Mouse (Mus musculus) forebrain, embryonic 12.5 days (tissue): Measurements from ENCODE around the gene Nol4l. TPM values are rescaled to one million over a fixed set of nuclear protein-coding genes. Genes with fewer than 3 reads are reported as not detected.

Experiments used
- ATAC-seq: fragments of 200-750 bp; cut with Nextera tagmentation; 2 replicates; pipeline ENCODE4 v1.8.0; 2017; ENCODE audit warnings: moderate TSS enrichment; ENCODE audit not compliant: low FRiP score
- H3K27ac ChIP-seq: fragments of 300-500 bp; sonication (generic); 2 replicates; pipeline ENCODE4 v1.5.1; 2016; ENCODE audit warnings: mild to moderate bottlenecking
- H3K27me3 ChIP-seq: fragments of 300-500 bp; sonication (generic); 2 replicates; pipeline ENCODE4 v1.6.1; 2016; ENCODE audit warnings: mild to moderate bottlenecking
- H3K36me3 ChIP-seq: fragments of 300-500 bp; sonication (generic); replicated peaks from 2 replicates; pipeline ENCODE4 v1.6.1; 2016; ENCODE audit warnings: mild to moderate bottlenecking
- H3K4me1 ChIP-seq: fragments of 300-500 bp; sonication (generic); 2 replicates; pipeline ENCODE4 v1.6.1; 2016
- H3K4me2 ChIP-seq: fragments of 300-500 bp; sonication (generic); 2 replicates; pipeline ENCODE4 v1.6.1; 2016; ENCODE audit warnings: mild to moderate bottlenecking, moderate library complexity
- H3K4me3 ChIP-seq: fragments of 300-500 bp; sonication (generic); replicated peaks from 2 replicates; pipeline ENCODE4 v1.5.1; 2016; ENCODE audit warnings: mild to moderate bottlenecking
- H3K9ac ChIP-seq: fragments of 300-500 bp; sonication (generic); 2 replicates; pipeline ENCODE4 v1.6.1; 2016; ENCODE audit warnings: mild to moderate bottlenecking
- H3K9me3 ChIP-seq: fragments of 300-500 bp; sonication (generic); 2 replicates; pipeline ENCODE4 v1.6.1; 2016
- WGBS: fragments of 180-500 bp; shearing (Covaris S2); methylation state at CpG from one replicate; pipeline ENCODE4 v1.1.7; 2016; 5-methylcytosine and 5-hydroxymethylcytosine counted together
- polyA plus RNA-seq: library from polyadenylated mRNA; unstranded; fragments of >200 nt; fragmentation: Nextera tagmentation; extraction: Ambion mirVana; gene quantifications from 2 replicates; pipeline ENCODE4 v1.2.1, GENCODE M21; 2016

Gene Nol4l
- polyA plus RNA-seq, 1 experiment from 2014 or later: 31.4 TPM

DNA sequence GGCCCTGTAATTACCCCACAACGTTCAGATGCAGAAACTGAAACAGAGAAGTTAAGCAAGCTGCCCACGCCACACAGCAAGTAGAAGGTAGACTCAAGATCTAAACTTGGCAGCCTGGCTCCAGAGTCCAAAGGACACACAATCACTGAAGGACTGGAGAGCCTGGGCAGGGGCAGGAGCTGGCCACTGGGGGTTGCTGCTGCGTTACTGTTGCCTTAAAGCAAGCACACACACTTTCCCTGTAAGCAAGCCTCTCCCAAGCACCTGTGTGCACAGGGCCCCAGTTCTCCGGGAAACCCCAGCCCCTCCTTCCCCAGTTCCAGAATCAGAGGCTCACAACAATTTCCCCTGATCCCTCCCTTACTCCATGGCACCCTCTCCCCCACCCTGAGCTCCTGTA lies 12.8 kb downstream of the Nol4l start:
- Histone ChIP-seq H3K9ac (no peak overlapping the region), H3K36me3 (no peaks in the 10 kb centered on the region), H3K4me3 (no peak overlapping the region), H3K27ac (no peak overlapping the region), H3K4me1 (peaks cover 42% of the 10 kb centered on the region), H3K9me3 (no peaks in the 10 kb centered on the region), H3K4me2 (no peak overlapping the region), H3K27me3 (peaks cover 15% of the 10 kb centered on the region; the same call in 1 of the 2 replicates)
- 54% methylated on average over 4 of the region's 4 CpGs for WGBS
- ATAC-seq: no peak

DNA sequence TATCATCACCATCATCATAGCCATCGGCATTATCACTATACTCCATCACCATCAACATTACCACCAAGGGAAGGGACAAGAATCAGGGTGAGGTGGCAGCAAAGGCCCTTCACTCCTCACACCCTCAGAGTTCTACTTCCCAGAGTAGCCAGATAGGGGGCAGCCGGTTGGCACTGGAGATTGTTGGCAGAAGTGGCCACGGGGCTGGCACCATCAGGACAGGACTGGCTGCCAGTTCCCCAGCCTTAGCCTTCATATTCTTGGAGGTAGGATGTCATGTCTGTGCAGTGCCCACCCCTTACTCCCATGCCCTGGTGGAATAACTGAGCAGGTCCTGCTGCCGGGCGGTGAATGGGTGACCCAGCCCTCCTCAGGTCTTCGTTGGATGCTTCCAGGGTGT lies 14.2 kb downstream of the Nol4l start:
- Histone ChIP-seq H3K4me3 (no peak overlapping the region), H3K4me1 (peaks cover 49% of the 10 kb centered on the region), H3K4me2 (no peak overlapping the region), H3K9ac (0 out of 2 replicates have a peak overlapping the region, but pooled peaks have one; percentile 7), H3K9me3 (no peaks in the 10 kb centered on the region), H3K27me3 (peaks cover 11% of the 10 kb centered on the region; the same call in 1 of the 2 replicates), H3K27ac (no peak overlapping the region), H3K36me3 (no peaks in the 10 kb centered on the region)
- WGBS: 89% methylated on average over 6 of the region's 6 CpGs
- ATAC-seq: no peak

DNA sequence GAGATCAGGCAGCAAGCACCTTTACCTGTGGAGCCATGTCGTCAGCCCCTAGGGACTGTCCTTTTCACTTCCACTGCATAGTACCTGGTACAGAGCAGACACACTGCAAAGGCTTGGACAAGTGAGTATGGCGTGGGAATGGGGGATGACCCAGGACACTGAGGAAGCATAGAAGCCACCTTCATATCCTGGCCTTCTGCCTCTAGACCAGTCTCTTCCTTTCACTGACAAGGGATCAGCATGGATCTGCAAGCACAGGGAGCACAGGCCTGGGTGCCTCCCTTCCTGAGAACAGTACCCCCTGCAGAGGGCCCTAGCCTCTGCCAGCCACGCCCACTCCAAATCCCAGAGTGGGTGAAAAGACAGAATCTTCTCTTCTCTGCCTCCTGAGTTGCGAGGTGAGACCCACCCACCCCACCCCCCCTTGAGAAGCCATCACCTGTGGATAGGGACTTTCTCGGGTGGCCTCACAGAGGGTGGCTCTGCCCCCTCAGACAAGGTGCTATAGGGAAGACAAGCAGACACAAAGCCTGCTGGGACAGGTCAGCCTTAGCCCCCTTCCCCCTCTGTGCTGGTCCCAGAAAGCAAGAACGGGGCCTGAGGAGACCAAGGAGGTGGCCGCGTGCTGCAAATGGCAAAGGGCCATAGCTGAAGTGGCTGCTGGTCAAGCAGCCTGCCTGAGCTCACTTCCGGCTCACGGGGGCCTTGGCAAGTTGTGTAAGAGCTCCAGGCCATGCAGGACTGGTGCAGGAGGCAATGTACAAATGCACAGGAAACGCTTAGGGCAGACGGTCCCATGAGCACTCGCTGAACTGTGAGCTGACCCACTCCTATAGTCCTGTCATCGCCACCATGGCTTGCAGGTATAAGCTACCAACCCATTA lies 15.0 kb downstream of the Nol4l start:
- H3K27me3 ChIP-seq: peaks cover 11% of the 10 kb centered on the region; the same call in 1 of the 2 replicates
- peaks cover 54% of the 10 kb centered on the region for H3K4me1 ChIP-seq
- no peaks in the 10 kb centered on the region for H3K36me3 ChIP-seq
- no peak overlapping the region for H3K9ac ChIP-seq
- no peak overlapping the region for H3K4me2 ChIP-seq
- no peak overlapping the region for H3K27ac ChIP-seq
- H3K9me3 ChIP-seq: no peaks in the 10 kb centered on the region
- 86% methylated on average over 14 of the region's 14 CpGs for WGBS
- ATAC-seq: no peak
- no peak overlapping the region for H3K4me3 ChIP-seq

DNA sequence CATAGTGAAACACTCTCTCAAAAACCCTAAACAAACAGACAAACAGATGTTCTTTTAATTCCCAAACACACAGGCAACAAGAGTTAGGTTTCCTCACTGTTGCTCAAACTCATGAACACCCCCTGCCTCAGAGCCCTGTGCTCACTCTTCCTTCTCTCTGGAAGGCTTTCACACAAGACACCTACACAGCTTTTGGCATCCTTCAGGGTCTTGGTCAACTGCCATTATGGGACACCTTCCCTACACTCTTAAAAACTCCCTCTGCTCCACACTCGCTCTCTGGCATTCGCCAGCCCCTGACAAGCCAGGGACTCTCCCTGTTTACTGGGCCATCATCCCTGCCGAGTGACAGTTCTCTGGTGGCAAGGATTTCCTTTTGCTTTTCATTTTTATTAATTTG lies 15.8 kb downstream of the Nol4l start:
- peaks cover 61% of the 10 kb centered on the region for H3K4me1 ChIP-seq
- H3K36me3 ChIP-seq: no peaks in the 10 kb centered on the region
- no peak for ATAC-seq
- WGBS: 85% methylated on average over 3 of the region's 3 CpGs
- H3K9me3 ChIP-seq: no peaks in the 10 kb centered on the region
- H3K4me2 ChIP-seq: no peak overlapping the region
- H3K9ac ChIP-seq: no peak overlapping the region
- H3K27ac ChIP-seq: no peak overlapping the region
- H3K27me3 ChIP-seq: peaks cover 11% of the 10 kb centered on the region; the same call in 1 of the 2 replicates
- no peak overlapping the region for H3K4me3 ChIP-seq

DNA sequence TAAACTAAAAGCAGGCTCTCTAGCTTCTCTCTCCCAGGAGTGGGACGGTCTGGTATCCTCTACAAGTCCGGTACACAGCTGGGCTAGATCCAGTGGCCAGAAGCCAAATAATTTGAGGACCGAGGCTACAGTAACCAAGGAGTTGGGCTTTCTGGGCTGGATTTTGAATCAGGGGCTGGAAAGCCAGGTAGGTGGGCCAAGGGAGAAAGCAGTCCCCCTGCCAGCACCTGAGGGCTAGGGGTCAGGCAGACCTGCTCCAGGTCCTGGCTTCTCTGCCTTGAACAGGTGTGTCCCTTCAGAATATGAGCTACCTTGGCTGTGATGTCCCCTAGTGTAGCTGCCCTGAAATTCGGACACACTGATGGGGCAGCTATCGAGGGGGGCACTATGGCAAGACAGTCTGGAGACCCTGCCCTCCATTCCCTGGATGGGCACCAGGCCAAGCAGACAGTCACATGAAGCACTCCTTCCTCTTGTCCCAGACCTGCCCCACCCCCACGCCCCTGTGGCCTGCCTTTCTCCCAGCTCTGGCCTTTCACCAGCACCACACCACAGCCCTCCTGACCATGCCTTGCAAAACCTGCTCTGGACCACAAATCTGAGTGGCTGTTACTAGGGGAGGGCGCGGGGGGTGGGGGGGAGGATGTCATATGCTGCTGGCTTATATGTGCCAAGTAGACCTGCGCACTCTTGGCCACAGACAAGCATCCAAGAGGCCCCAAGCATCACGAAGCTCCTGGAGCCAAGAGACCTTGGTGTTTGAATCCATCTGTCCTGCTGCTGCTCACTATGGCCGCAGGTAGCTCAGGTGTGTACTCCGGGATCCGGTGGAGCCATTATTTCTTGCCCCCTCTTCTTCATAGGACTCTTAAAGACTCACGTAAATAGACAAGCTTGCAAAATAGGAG lies 17.1 kb downstream of the Nol4l start:
- Histone ChIP-seq H3K4me2 (no peak overlapping the region), H3K4me3 (no peak overlapping the region), H3K9me3 (no peaks in the 10 kb centered on the region), H3K9ac (no peak overlapping the region), H3K27me3 (peaks cover 11% of the 10 kb centered on the region; the same call in 1 of the 2 replicates), H3K27ac (no peak overlapping the region), H3K36me3 (no peaks in the 10 kb centered on the region), H3K4me1 (peaks cover 69% of the 10 kb centered on the region)
- 80% methylated on average over 14 of the region's 14 CpGs for WGBS
- no peak for ATAC-seq

DNA sequence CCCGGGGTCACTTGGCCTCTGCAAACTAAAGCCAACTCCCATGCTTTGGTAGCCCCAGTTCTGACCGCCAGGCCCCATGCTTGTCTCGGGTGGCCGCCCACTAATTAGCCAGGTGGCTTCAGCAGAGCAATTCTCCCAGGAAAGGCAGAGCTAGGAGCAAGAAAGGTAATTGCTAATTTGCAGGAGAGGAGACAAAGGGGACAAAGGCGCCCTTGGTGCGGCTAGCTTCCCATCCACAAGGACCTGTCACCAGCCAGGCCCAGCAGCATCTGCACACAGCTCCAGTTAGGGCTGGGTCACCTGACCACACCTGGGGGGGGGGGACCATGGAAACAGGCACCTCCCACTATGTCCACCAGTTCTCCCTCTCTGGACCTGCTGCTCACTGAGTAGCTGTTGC lies 18.2 kb downstream of the Nol4l start:
- Histone ChIP-seq H3K4me3 (no peak overlapping the region), H3K4me2 (no peak overlapping the region), H3K27me3 (peaks cover 11% of the 10 kb centered on the region; the same call in 1 of the 2 replicates), H3K9ac (no peak overlapping the region; the same call in 1 of the 2 replicates), H3K36me3 (no peaks in the 10 kb centered on the region), H3K27ac (0 out of 2 replicates have a peak overlapping the region, but pooled peaks have one; percentile 5), H3K9me3 (no peaks in the 10 kb centered on the region), H3K4me1 (peaks cover 64% of the 10 kb centered on the region)
- ATAC-seq: 0 out of 2 replicates have a peak, but pooled peaks have one; percentile 16
- WGBS: 18% methylated on average over 6 of the region's 6 CpGs

DNA sequence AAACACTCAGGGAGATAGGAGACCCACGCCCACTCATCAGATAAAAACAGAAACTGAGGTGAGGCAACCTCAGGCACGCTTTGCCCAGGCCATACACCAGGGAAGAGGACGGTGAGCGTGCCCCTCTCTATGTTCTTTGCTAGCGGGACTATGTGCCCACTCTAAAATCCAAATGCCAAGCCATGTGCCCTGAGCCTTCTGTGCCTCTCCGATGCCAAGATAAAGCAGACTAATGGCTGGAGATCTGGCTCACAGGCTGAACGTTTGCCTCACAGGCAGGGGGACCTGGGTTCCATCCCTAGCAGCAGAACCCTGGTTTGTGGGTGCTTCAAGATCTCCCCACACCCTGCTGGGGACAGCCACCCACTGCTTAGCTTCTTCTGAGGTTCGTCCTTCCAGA lies 19.6 kb downstream of the Nol4l start:
- peak overlapping the region; percentile 84 for H3K27ac ChIP-seq

DNA sequence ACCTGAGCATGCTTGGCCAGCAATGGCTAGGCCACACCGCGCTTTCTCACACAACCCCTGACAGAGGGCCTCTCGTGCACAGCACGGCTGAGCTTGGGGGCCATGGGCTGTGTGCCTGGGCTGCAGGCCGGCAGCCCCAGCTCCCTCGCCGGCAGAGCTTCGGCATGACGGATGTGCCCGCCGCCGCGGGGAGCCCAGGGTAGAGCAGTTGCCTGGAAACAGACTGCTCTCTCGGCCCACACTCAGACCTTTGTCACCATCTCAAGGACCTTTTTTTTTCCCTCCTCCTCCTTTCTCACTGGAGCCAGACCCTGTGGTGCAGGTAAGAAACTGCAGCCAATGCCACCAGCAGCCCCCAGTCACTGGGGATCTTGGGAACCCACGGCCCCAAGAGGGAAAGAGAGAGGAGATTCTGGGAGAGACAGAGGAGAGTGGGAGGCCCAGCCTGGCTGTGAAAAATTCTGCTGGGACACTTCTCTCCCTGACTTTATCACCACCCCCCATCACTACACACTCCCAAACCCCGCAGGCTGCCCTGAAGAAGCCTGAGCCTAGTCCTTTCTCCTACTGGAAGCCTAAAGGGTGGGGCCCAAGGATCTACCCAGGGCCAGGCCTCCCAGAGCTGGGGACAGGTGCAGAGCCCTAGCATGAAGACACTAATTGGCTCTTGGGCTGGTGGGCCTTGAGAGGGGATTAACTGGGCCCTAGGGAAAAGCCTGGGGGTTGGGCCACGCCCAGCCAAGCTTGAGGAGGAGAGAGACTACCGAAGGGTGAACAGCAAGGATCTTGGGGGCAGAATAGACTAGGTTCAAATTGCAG lies 20.4 kb downstream of the Nol4l start:
- Histone ChIP-seq H3K36me3 (no peaks in the 10 kb centered on the region), H3K27me3 (peaks cover 11% of the 10 kb centered on the region; the same call in 1 of the 2 replicates), H3K4me1 (peaks cover 51% of the 10 kb centered on the region), H3K9me3 (no peaks in the 10 kb centered on the region), H3K4me2 (peak overlapping the region; percentile 34), H3K4me3 (no peak overlapping the region), H3K9ac (peak overlapping the region; percentile 26; the same call in 1 of the 2 replicates), H3K27ac (peak overlapping the region; percentile 84)
- 9% methylated on average over 18 of the region's 18 CpGs for WGBS
- ATAC-seq: peak; percentile 73

More for the DNA sequence above, 19.6 kb downstream of the Nol4l start:
- peaks cover 55% of the 10 kb centered on the region for H3K4me1 ChIP-seq
- no peak overlapping the region for H3K4me3 ChIP-seq
- no peaks in the 10 kb centered on the region for H3K9me3 ChIP-seq
- no peak overlapping the region for H3K4me2 ChIP-seq
- H3K9ac ChIP-seq: no peak overlapping the region
- H3K27me3 ChIP-seq: peaks cover 11% of the 10 kb centered on the region; the same call in 1 of the 2 replicates
- no peaks in the 10 kb centered on the region for H3K36me3 ChIP-seq
- 77% methylated on average over 8 of the region's 8 CpGs for WGBS
- ATAC-seq: no peak

DNA sequence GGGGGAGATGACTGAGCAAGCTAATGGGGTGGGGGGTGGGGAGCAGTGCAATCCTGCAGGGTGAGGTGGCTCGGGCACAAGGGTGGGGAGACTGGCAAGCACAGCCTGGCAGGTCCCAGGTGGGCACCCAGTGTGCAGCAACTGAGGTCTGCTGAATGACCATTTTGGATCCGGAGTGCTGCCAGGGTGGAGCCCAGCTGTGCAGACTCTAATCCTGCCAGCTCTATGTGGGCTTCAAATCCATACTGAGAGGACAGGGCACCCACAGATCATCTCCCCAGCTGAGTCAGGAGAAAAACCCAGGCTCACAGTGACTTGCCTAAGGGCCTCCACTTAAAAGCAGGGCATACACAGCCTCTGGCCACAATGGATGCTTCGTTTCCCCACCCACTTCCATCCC lies 21.4 kb downstream of the Nol4l start:
- H3K4me1 ChIP-seq: peaks cover 50% of the 10 kb centered on the region
- peak overlapping the region; percentile 1; the same call in 1 of the 2 replicates for H3K9ac ChIP-seq
- H3K36me3 ChIP-seq: no peaks in the 10 kb centered on the region
- WGBS: 58% methylated on average over 3 of the region's 3 CpGs
- H3K27ac ChIP-seq: peak overlapping the region; percentile 84; the same call in 1 of the 2 replicates
- H3K4me3 ChIP-seq: no peak overlapping the region
- ATAC-seq: no peak
- H3K4me2 ChIP-seq: no peak overlapping the region
- H3K9me3 ChIP-seq: no peaks in the 10 kb centered on the region
- H3K27me3 ChIP-seq: peaks cover 11% of the 10 kb centered on the region; the same call in 1 of the 2 replicates

DNA sequence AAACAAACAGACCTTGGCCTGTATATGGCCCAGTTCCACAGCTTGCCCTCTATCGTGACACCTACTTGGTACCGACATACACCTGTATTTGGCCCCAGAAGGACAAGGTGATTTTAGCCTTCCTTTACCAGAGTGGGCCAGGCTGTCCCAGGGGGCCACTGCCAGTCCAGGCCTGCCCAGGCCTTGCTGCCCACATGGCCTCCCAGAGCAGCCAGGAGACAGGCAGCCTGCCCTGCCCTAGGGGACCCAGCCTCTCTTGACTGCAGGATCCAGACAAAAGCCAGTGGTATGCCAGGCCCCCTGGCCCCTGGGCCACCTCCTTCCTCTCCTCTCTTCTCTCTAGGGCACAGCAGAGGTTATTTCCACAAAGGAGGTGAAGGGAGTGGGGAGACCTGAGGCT lies 21.8 kb downstream of the Nol4l start:
- Histone ChIP-seq H3K4me2 (no peak overlapping the region), H3K27me3 (peaks cover 7% of the 10 kb centered on the region; the same call in 1 of the 2 replicates), H3K27ac (no peak overlapping the region), H3K9ac (peak overlapping the region; percentile 1; the same call in 1 of the 2 replicates), H3K36me3 (no peaks in the 10 kb centered on the region), H3K4me3 (no peak overlapping the region), H3K9me3 (no peaks in the 10 kb centered on the region), H3K4me1 (peaks cover 50% of the 10 kb centered on the region)
- ATAC-seq: no peak
- 95% methylated on average over 2 of the region's 2 CpGs for WGBS

DNA sequence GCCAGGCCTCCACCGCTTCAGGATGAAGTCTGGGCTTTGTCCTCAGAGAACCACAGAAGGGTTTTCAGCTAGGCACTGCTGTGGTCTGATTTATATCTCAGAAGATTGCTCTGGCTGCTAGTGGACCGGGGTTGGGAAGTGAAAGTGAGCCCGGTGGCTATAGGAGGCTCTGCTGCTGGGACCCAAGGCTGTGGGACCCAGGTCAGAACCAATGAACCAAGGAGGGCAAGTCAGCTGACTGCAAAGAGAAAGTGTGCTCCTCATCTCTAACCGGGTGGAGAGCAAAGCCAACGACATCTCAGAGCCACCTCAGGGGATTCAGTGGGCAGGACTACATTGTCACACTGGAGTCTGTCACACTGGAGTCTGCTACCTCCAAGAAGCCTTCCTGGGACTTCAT lies 23.4 kb downstream of the Nol4l start:
- Histone ChIP-seq H3K27ac (no peak overlapping the region), H3K4me1 (peaks cover 36% of the 10 kb centered on the region), H3K27me3 (no peaks in the 10 kb centered on the region), H3K36me3 (no peaks in the 10 kb centered on the region), H3K4me2 (no peak overlapping the region), H3K9me3 (no peaks in the 10 kb centered on the region), H3K4me3 (no peak overlapping the region), H3K9ac (no peak overlapping the region)
- WGBS: 90% methylated on average over 5 of the region's 5 CpGs
- no peak for ATAC-seq
